Mouse (Mus musculus) inflammation-experienced regulatory T-cells, adult 6 months (primary cell): ENCODE data around the gene Myh9. TPM values are rescaled to one million over a fixed set of nuclear protein-coding genes. Genes with fewer than 3 reads are reported as not detected.

Experiments used
- ATAC-seq: one replicate; pipeline ENCODE4 v1.8.0; 2017
- polyA plus RNA-seq, 3 experiments: library from polyadenylated mRNA; unstranded; fragments of 100-300 nt; shearing (Covaris generic); gene quantifications; one replicate each; pipeline ENCODE4 v1.2.1; 2017

Myh9 gene
- polyA plus RNA-seq, 3 experiments from 2014 or later = 218 to 293 (median 259) TPM

DNA sequence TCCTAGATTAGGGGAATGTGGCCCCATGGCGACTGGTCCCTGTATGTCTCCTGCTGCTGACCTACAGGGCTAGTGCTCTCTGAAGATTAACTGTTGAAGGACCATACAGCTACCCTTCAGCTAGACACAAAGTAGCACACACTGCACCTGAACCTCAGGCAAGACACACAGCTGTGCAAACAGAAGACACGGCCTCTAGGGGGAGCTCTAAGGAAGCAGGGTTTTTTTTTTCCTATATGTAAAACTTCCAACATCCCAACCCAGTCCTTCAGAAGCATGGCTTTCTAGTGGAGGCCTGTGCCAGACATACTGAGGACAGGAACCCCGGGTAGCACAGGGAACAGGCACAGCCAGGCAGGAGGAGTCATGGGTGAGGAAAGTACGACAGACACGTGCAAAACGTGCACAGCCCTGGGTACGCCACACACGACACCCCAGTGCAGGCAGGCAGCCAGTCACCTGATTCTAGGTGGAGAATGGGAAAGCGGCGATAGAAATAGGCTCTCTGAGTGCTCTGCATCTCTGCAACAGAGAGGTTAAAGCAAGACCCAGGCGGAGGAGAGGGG lies 59.4 kb downstream of the Myh9 start:
- ATAC-seq = no peak

DNA sequence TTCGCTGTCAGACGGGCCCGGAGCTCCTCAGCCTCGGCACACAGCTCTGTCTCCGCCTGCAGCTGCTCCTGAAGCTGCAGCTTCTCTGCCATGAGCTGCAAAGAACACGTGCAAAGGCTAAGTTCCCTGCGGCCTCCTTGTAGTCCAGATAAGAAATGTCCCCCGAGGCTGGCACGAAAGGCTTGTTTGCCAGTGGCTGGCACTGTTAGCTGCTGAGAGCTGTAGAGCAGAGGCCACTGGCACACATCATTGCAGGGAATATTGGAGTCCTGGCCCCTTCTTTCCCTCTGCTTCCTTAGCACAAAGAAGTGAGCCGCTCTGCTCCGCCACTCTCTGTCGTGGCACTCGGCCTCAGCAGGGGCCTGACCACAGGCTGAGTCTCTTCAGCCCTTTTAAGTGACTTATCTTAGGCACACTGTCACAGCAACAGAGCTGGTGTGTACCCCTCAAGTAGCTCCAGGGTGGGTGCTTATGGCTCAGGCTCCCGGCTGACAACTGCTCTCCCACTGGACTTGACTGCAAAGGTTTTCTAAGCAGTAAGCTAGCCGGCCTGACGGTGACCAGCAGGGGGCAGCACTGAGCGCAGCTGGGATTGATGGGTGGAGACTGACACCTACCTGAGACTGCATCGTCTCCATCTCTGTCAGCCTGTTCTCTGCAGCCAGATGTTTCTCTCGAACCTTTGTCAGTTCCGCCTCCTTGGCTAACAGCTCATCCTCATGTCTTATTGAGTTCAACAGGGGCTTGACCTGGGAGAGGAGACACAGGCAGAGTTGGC lies 66.6 kb downstream of the Myh9 start:
- peak; percentile 75 for ATAC-seq

DNA sequence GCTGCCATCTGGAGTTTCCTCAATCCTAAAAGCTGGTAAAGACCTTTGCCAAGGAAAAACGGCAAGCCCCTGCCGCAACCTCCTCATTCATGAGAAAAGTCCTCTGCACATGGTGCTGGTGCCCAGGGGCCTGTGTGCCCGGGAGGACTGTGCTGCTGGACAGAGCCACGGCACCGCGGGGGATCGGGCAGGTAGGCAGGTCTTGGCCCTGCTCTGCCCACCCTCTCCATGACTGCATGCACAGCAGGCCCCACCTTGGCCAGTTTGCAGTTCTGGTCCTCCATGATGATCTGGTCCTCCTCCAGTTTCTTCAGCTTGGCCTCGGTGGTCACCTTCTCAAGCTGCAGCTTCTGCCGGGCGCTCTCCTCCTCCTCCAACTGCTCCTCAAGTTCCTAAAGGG lies 67.7 kb downstream of the Myh9 start:
- no peak for ATAC-seq

DNA sequence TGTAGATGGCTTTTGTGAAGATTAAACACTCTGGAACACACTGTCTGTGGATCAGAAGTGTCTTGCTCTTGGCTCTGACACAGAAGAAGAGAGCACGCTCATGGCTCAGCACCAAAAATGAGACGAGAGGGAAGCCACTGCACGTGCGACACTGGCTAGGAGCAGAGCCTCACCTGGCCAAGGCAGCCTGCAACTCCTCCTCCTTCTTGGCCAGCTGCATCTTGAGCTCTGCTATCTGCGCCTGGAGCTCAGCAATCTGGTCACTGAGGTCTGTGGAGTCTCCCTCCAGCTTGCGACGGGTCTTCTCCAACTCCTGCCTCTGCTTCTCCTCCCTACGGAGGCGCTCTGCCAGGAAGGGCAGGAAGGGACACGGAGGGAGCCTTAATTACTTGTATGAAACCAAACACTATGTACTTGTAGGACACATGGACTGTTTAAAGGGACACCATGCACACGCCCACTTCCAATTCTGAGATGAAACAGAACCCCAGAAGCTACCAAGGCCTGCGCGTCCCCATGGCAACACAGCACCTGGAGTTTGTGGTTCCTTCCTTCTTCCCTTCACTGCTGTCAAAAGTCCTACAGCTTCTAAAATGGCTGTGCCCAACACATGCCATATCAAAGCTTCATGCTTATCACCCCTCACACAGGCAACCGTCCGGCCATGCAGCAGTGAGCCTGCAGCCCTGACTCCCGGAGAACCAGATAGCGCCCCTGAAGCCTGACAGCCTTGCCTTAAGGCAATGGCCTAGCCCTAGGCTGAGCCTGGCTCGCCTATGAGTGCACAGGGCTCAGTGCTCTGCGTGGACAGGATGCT lies 68.7 kb downstream of the Myh9 start:
- no peak for ATAC-seq

DNA sequence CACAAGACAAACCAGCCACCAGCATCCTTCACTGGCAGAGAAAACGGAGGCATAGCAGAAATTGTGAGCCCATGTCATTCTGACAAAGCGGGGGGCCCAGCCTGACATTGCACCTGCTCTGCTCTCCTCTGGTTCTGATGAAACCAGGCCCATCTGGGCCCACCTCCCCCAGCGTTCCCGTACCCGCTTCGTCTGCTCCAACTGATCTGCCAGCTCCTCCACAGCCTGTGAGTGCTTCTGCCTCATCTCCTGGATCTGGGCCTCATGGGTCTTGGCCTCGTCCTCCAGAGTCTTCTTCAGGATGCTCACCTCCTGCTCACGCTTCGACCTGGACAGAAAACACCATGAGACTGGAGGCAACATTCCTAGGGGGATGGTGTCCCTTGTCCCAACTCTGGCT lies 71.0 kb downstream of the Myh9 start:
- no peak for ATAC-seq

DNA sequence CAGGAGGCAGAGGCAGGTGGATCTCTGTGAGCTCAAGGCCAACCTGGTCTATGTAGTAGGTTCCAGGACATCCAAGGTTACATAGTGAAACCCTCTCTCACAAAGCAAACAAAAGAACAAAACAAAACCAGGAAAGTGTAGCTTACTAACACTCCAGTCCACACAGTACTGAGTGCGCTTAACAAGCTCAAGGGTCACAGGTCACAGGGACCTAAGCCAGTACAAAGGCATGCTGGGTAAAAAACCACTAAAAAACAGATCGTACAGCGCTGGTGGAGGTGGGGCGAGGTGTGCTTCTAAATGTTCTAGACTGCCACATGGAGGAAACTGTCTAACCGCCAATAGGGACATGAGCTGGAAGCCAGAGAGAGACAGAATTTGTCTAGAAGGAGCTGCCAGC lies 71.6 kb downstream of the Myh9 start:
- ATAC-seq = no peak

DNA sequence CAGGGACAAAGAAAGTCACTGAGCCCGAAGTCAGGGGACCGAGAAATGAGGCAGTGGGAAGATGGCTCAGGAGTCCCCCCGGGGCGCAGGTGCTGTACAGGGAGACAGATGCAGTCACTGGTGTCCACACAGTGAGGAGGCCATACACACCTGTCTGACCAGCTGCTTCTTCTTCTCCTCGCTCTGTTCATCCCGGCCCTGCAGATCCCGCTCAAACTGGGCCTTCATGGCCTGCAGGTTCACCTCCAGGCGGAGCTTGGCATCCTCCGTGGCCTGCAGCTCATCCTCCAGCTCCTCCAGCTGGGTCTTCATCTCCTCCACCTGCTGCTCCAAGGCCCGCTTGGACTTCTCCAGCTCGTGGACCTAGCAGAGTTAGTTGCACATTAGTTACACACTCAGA lies 75.0 kb downstream of the Myh9 start:
- ATAC-seq = no peak

DNA sequence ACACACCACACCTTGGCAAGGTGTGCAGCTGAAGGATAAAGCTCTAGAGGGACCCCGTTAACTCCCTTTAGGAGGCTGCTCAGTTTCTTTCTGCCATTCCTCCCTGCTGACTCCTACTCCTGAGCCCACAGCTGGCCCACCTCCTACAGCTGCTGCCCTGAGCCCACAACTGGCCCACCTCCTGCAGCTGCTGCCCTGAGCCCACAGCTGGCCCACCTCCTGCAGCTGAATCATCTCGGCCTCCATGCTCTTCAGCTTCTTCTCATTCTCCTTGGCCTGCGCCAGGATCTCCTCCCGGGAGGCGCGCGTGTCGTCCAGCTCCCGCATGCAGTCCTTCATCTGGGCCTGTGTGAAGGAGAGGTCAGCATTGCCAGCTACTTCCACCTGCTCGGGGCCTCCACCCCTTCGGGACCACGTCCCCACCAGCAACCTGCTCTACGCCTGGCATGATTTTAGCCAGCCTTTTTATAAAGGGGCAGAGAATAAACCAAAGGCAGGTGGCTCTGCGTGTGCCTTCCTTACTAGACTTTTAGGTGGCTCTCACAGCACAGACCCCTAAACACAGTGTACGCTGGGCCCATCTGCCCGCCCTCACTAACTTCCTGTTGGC lies 76.4 kb downstream of the Myh9 start:
- ATAC-seq = no peak

DNA sequence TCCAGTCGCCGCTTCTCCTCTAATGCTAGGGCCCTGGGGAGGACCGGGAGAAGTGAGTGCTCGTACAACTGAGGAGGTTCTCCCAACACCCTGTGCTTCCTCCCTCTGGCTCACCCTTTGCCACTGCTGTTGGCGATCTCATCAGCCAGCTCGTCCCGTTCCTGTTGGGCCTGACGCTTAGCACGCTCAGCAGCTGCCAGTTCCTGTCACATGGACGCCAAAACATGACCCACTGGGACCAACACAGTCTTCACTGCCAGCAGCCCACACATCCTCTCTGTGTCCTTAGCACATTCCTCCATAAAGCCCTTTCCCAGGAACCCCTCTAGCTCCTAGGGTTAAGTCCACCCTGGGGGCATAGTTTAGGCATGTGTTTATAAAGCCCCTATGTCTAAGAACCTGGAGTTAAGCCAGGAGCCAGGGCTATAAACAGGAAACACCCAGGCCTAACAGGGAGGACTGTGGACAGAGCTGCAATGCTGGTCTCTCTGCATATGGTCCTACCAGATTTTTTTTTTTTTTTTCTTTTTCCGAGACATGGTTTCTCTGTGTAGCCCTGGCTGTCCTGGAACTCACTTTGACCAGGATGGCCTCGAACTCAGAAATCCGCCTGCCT lies 77.5 kb downstream of the Myh9 start:
- no peak for ATAC-seq

DNA sequence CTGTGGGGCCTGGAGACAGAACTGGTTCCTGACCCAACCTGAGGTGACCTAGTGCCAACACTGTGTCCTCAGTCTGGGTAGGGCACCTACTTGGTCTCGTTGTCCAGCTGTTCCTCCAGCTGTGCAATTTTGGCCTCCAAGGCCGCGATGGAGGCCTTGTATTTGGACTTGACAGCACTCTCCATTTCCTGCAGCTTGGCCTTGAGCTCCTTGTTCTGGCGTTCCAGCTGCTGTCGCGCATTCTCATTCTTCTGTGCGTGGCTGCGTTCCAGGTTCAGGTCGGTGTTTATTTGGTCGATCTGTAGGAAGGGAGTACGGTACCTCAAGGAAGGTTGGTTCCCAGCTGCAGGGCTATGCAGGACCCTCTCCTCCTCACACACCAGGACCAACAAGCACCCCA lies 78.3 kb downstream of the Myh9 start:
- no peak for ATAC-seq

DNA sequence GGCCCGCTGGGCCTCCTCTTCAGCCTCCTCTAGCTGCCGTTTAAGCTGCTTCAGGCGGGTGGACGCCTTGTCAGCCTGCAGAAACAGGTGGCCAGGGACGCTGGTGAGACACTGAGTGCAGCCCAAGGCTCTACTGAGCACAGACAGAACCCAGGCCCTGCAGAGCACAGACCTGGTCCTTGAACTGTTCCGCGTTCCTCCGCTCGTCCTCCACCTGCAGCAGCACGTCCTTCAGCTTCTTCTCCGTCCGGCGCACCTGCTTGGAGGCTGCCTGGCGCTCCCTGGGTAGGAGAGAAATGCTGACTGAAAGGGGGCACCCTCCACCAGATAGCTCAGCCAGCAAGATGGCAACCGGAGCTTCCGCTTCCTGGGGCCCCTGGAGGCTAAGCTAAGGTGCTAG lies 78.9 kb downstream of the Myh9 start:
- no peak for ATAC-seq

DNA sequence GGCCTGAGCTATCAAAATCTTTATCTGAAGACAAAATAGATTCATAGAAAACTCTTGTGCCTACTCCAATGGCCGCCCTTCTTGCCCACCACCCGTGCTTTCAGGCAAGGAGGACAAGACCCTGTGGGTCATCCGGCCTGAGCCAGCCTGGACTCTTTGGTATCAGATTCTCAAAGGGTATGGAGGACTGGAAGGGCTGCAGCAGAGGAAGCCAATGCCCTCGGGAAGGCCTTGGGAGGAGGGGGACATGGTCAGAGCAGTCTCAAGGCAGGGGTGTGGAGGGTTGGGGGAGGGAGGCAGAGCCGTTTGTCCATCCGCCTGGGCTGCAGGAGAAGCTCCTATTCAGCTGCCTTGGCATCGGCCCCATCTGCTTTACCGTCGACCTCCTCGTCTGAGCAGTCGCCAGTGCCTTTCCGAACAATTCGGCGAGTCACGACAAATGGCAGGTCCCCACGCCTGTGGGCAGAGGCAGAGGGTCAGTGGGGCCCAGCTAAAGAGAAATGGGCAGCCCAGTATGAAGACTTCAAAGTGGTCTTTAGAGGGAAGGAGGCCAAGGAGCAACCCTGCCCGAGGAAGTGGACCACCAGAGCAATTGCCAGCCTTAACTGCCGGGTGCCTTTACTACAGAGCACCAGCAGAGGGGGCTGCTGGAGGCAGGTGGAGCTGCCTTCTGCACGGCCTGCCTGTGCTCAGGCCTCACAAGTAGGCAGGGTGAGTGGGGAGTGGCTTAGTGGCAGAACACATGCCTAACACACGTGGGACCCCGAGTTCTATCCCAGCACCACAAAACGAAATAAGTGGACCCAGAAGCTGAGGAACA lies 80.2 kb downstream of the Myh9 start:
- peak; percentile 46 for ATAC-seq

DNA sequence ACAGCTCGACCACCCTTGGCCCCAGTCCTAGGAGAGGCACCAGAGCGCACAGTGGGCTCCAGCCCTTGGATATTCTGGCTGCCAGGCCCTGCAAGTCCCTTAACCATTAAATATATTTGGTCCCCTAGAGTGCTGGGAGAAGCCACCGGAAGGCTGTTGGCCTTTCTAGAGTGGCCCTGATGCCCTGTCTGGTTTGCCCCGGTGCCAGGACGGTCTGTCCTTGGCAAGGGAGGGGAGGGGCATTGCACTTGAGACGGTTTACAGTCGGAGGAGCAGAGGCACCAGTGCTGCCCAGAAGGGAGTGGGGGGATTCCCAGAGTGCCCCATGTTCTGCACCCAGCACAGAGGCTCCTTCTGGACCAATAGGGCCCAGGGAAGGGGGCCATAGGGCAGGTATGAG lies 80.9 kb downstream of the Myh9 start:
- ATAC-seq = no peak

DNA sequence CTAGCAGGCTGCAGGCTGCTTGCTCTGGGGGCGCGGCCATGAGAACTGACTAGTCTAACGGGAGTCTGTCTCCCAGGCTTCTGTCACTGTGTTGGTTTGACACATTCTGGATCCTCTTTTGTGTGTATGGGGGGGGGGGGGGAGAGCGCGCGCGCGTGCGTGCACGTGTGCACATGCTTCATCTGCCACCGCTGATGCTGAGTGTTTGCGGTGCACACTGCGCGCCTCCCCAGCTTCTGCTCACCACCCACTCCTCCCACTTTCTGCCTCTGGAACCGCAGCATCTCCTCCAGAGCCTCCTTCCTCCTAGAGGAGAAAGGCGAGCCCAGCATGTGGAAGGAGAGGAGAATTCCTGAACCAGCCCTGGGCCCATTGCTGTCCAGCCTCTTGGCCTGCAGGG lies 81.9 kb downstream of the Myh9 start:
- ATAC-seq = no peak

DNA sequence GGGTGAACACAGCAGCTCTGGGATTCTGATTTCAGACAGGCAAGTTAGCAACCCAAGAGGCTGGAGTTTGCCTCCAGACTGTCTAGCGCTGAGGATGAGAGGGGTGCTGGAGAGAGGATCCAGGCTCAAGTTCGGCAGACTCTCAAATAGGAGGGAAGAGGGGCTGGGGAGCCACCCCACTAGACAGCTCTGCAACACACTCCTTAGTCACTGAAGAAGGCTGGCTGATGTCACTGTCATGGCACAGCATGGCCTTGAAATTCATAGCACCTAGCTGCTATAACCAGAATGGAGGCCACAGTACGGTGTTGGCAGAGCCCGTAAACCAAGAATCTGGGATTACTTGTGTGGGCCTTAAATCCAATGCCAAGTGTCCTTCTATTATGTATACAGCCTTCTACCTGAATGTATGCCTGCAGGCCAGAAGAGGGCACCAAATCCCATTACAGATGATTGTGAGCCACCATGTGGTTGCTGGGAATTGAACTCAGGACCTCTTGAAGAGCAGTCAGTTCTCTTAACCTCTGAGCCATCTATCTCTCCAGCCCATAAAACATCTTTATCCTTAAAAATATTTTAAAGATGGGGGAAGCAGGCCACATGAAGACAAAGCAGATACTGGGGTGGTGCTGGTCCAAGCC lies 84.3 kb downstream of the Myh9 start:
- ATAC-seq = no peak

DNA sequence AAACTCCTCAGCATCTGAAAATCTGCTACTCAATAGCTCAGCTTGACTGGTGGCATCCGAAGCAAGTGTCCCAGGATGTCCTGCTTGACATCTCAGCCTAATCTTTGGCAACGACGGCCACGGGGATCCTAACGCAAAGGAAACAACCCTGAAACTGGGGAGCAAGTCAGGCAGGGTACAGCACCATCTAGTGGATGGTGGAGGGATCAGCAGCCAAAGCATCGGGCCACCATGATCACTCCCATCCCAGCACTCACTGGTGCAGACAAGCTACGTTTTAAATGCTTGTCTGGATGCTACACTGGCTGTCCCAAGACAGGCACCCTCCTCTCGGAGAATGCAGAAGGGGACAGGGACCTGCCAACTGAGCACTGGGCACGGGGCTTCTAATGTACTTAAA lies 85.1 kb downstream of the Myh9 start, which contains the start of gene Apol8:
Gene Apol8 (minus strand): TSS at position 156 of the 400 bp plus-strand sequence.
- ATAC-seq = peak; percentile 74

DNA sequence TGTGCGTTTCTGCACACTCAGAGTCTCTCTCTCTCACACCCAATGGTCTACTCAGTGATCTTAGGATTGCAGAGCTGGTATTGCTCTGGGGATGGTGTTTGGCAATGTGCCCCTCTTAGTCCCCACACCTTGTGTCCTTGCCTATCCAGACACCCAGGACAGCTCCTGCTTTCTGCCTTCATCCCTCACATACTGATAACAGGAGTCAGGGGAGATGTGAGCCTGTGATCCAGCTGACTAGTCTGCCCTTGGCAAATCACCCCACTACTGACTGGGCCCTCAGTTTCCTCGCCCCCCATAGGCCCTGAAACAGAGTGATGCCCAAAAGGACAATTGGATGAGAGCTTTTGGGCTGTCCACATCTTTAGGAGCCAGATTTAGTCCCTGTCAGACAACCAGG lies 85.9 kb downstream of the Myh9 start:
- no peak for ATAC-seq

DNA sequence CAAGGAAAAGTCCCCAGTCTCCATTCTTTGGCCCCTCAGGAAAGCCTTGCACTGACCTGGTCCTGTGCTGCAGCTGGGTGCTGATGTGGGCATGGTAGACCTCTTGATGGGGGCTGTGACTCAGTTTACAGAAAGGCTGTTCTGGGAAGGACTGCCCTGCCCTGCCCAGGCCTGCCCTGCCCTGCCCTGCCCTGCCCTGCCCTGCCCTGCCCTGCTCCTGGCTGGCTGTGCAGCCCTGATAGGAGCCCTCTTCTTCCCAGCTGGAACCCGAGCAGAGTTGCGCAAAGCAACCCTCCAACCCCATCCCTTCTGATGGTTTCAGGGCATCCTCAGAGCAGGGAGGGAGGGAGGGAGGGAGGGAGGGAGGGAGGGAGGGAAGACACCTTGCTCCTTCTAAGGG lies 86.8 kb downstream of the Myh9 start:
- ATAC-seq = no peak

DNA sequence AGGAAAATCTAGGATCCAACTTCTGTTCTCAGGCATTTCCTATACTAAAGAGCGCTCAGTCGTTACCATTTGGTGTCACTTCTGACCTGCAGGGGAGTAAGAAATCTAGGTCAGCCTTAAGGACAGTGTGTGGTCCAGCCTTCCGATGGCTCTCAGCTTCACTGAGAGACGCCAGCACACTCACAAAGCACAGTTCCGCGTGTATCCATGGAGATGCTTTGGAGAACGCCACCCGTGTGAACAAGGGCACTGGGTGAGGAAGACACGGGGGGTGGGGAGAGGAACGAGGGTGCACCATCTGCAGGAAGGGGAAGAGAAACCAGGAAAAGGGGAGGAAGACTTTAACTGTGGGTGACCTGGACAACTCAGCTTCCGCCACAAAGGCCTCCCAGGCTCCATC lies 89.5 kb downstream of the Myh9 start:
- no peak for ATAC-seq

DNA sequence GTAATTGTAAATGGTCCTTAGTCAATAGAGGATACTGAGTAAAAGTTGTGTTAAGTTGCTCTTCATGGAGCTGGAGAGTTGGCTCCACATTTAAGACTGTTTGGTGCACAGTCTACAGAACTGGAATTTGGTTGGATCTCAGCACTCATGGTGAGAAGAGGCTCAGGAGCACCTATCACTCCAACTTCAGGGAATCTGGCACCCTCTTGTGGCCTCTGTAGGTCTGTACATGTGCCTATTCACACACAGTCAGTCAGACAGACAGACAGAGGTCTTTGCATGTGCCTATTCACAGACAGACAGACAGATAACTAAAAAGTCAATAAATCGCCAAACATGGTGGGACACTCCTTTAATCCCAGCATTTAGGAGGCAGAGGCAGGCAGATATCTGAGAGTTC lies 91.5 kb downstream of the Myh9 start:
- peak; percentile 77 for ATAC-seq

DNA sequence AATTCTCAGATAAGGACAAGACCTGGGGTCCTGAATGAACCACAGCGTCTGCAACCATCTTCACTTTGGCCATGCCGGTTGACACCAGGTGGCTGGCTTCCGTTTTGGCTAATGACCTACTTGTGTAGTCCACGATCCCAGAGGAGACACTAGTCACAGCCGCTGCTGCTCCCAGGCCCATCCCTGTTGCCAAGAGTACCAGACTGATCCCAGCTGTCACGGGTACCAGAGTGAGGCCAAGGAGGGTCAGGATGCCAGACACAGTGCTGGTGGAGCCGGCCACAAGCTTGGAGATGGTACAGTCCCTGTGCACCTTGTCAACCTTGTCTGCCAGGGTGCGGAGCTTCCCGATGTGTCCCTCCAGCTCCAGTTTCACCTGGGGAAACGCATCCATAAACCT lies 92.3 kb downstream of the Myh9 start:
- no peak for ATAC-seq
